Mouse (Mus musculus) heart, adult 2 months (tissue): ENCODE data around the gene Nmnat1.

Experiments
- CTCF ChIP-seq: fragments of 200-600 bp; IDR thresholded peaks from 2 replicates; pipeline ENCODE4 v1.8.1; 2022; ENCODE audit warnings: antibody characterized with exemption, mild to moderate bottlenecking, moderate library complexity
- EP300 ChIP-seq: fragments of 200-500 bp; IDR thresholded peaks from 2 replicates; pipeline ENCODE4 v1.6.1; 2011; ENCODE audit warnings: low read depth, low read length, control low read depth; ENCODE audit not compliant: insufficient read depth
- POLR2A ChIP-seq: fragments of 200-500 bp; IDR thresholded peaks from 2 replicates; pipeline ENCODE4 v1.6.1; 2011; ENCODE audit warnings: mild to moderate bottlenecking, low read depth, low read length, control low read depth; ENCODE audit not compliant: insufficient read depth

DNA sequence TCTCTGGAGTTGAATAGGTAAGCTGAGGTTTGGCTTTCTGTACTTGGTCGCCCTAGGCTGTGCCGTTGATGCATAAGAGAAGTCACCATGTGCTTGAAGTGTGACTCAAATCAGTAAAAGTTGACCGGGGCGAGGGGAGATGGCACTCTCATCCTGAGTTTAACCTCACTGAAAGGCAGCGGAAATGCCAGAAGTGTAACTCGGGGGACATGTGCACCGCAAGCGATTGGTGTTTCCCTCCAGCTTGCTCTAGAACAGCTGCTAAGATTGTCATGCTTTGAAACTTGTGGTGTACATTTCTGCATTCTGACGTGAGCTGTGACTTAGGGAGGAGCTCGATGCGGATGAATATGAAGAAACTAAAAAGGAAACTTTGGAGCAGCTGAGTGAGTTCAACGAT is 2.7 kb upstream of the Nmnat1 start:
- TF ChIP-seq CTCF (no peak), EP300 (no peak), POLR2A (no peak)
